Mouse (Mus musculus) granulocyte monocyte progenitor cell, adult 5-6 weeks (primary cell): ENCODE data around the gene Selenoo. TPM values are rescaled to one million over a fixed set of nuclear protein-coding genes. Genes with fewer than 3 reads are reported as not detected.

ENCODE experiments used
- ATAC-seq: replicated peaks from 2 replicates; pipeline ENCODE4 v1.8.0; 2016; ENCODE audit warnings: mild to moderate bottlenecking, moderate TSS enrichment, inconsistent platforms; ENCODE audit not compliant: poor library complexity, severe bottlenecking
- total RNA-seq, 2 experiments: library from RNA; stranded (forward) in 1 of 2; stranded (reverse) in 1 of 2; fragments of 200-712, 200-1000 nt in 1 of 2; fragments of >200 nt in 1 of 2; fragmentation: Nextera tagmentation in 1 of 2; gene quantifications; 2 replicates each; pipeline ENCODE4 v1.2.3; 2014 to 2017

Selenoo gene
- total RNA-seq (2014; fragmentation: Nextera tagmentation) (11.6 and 21.8 TPM in 2 replicates), total RNA-seq (2017) (13.6 and 16.2 TPM in 2 replicates)

GRCm38 (mm10) chr15:89088607-89089247 is at the start of gene Selenoo:
Gene Selenoo, plus strand, starts transcription at chr15:89089084.
- peak; percentile 90 for ATAC-seq

GRCm38 (mm10) chr15:89044381-89044780 is 44.5 kb upstream of the Selenoo start:
- no peak for ATAC-seq

- no peak for ATAC-seq
Measured at GRCm38 (mm10) chr15:89046356-89046755, 42.5 kb upstream of the Selenoo start.

- no peak for ATAC-seq
Measured at GRCm38 (mm10) chr15:89054666-89055065, 34.2 kb upstream of the Selenoo start.

GRCm38 (mm10) chr15:89058736-89059135 is 30.1 kb upstream of the Selenoo start:
- no peak for ATAC-seq

- ATAC-seq, result peak; percentile 49
Measured at GRCm38 (mm10) chr15:89059161-89059931, 29.5 kb upstream of the Selenoo start, which contains the start of gene Panx2. Gene Panx2, plus strand, starts transcription at chr15:89059734.

- 0 out of 2 replicates have a peak, but pooled peaks have one; percentile 29 for ATAC-seq
Measured at GRCm38 (mm10) chr15:89060032-89060681, 28.7 kb upstream of the Selenoo start.

- ATAC-seq, result no peak
Measured at GRCm38 (mm10) chr15:89060811-89061460, 27.9 kb upstream of the Selenoo start.

GRCm38 (mm10) chr15:89061761-89062517 is 26.9 kb upstream of the Selenoo start:
- ATAC-seq, result no peak

- ATAC-seq, result no peak
Measured at GRCm38 (mm10) chr15:89062518-89062910, 26.4 kb upstream of the Selenoo start.

GRCm38 (mm10) chr15:89063001-89063400 is 25.9 kb upstream of the Selenoo start:
- ATAC-seq, result no peak

GRCm38 (mm10) chr15:89063536-89063935 is 25.3 kb upstream of the Selenoo start:
- no peak for ATAC-seq

GRCm38 (mm10) chr15:89064891-89065290 is 24.0 kb upstream of the Selenoo start:
- no peak for ATAC-seq

- peak; percentile 63 for ATAC-seq
Measured at GRCm38 (mm10) chr15:89067609-89068008, 21.3 kb upstream of the Selenoo start.

- no peak for ATAC-seq
Measured at GRCm38 (mm10) chr15:89068226-89068625, 20.7 kb upstream of the Selenoo start.

GRCm38 (mm10) chr15:89069336-89069840 is 19.5 kb upstream of the Selenoo start:
- ATAC-seq, result no peak

- ATAC-seq, result no peak
Measured at GRCm38 (mm10) chr15:89070606-89071005, 18.3 kb upstream of the Selenoo start.

- ATAC-seq, result peak; percentile 47
Measured at GRCm38 (mm10) chr15:89073993-89074603, 14.8 kb upstream of the Selenoo start.
